8 mouse cellular contexts compared by ENCODE assay signal in genomic region chr9:99217999-99218719, GRCm38 (mm10). TPM values are rescaled to one million over a fixed set of nuclear protein-coding genes. Genes with fewer than 3 reads are reported as not detected.
DNase-seq lines count a peak whose midpoint lies in the region; ATAC-seq lines count a peak whose summit lies in the region.

No protein-coding gene starts in this region.

- no peak overlapping the region for H3K9ac ChIP-seq in embryonic facial prominence, embryonic 11.5 days (replicated peaks; ENCODE audit: low read length)
- no peak overlapping the region for H3K9ac ChIP-seq in limb, embryonic 11.5 days (ENCODE audit: low read length)

- H3K27me3 ChIP-seq in embryonic facial prominence, embryonic 11.5 days (ENCODE audit: control insufficient read depth, insufficient read depth, low read length), result no peaks in the 10 kb centered on the region
- no peaks in the 10 kb centered on the region for H3K27me3 ChIP-seq in limb, embryonic 11.5 days (ENCODE audit: control insufficient read depth, insufficient read depth, low read length)

- no peaks in the 10 kb centered on the region for H3K4me1 ChIP-seq in embryonic facial prominence, embryonic 11.5 days (ENCODE audit: control insufficient read depth, insufficient read depth, low read length)
- no peaks in the 10 kb centered on the region for H3K4me1 ChIP-seq in limb, embryonic 11.5 days (ENCODE audit: control insufficient read depth, insufficient read depth, low read length)

- DNase-seq in CD4-positive, CD25-positive, alpha-beta regulatory T cell, adult 2 months (ENCODE audit: low read depth, low spot score), result peak; percentile 2
- DNase-seq in right cerebral cortex, postnatal 10 days (ENCODE audit: low spot score in 2 of 2), result peak; percentile 32 to 33
- DNase-seq in right cerebral cortex, adult 18-20 months, result no peak
- peak; percentile 86 for DNase-seq in embryonic facial prominence, embryonic 11.5 days (ENCODE audit: low spot score)
- DNase-seq in limb, embryonic 11.5 days (ENCODE audit: low spot score), result peak; percentile 90
- peak; percentile 56 for DNase-seq in ovary, postnatal 14 days (ENCODE audit: low spot score)
- no peak for DNase-seq in cerebellum, adult 8-10 months

- H3K36me3 ChIP-seq in embryonic facial prominence, embryonic 11.5 days (replicated peaks; ENCODE audit: control insufficient read depth, insufficient read depth, low read depth, low read length), result no peaks in the 10 kb centered on the region
- H3K36me3 ChIP-seq in limb, embryonic 11.5 days (ENCODE audit: control insufficient read depth, insufficient read depth, low read length), result no peaks in the 10 kb centered on the region

- WGBS in embryonic facial prominence, embryonic 11.5 days, result 23% methylated on average over 6 of the region's 6 CpGs
- 27% methylated on average over 6 of the region's 6 CpGs for WGBS in limb, embryonic 11.5 days

- ATAC-seq in CD4-positive, CD25-positive, alpha-beta regulatory T cell, adult 4 months, result no peak
- ATAC-seq in embryonic facial prominence, embryonic 11.5 days (replicated peaks; ENCODE audit: insufficient number of reproducible peaks, low FRiP score, low TSS enrichment, low read depth), result peak; percentile 44; the same call in 1 of the 2 replicates
- peak; percentile 84 for ATAC-seq in limb, embryonic 11.5 days (ENCODE audit: insufficient number of reproducible peaks, low FRiP score, low TSS enrichment, low read depth)

- no peaks in the 10 kb centered on the region; the same call in 1 of the 2 replicates for H3K9me3 ChIP-seq in embryonic facial prominence, embryonic 11.5 days (replicated peaks; ENCODE audit: control insufficient read depth, low read length)
- H3K9me3 ChIP-seq in limb, embryonic 11.5 days (ENCODE audit: control insufficient read depth, low read length), result no peaks in the 10 kb centered on the region

- no peak overlapping the region for H3K27ac ChIP-seq in embryonic facial prominence, embryonic 11.5 days (replicated peaks; ENCODE audit: low read depth, low read length)
- no peak overlapping the region for H3K27ac ChIP-seq in limb, embryonic 11.5 days (replicated peaks; ENCODE audit: low read depth, low read length)

- H3K4me2 ChIP-seq in embryonic facial prominence, embryonic 11.5 days (ENCODE audit: low read depth, low read length), result no peak overlapping the region
- H3K4me2 ChIP-seq in limb, embryonic 11.5 days (ENCODE audit: low read depth, severe bottlenecking), result no peak overlapping the region

- H3K4me3 ChIP-seq in embryonic facial prominence, embryonic 11.5 days (ENCODE audit: low read depth, low read length), result no peak overlapping the region
- H3K4me3 ChIP-seq in limb, embryonic 11.5 days (ENCODE audit: low read depth, low read length), result no peak overlapping the region

RNA-seq across cellular contexts. Expression of gene Faiml, which starts 18.9 kb away (rescaled TPM):
- polyA plus RNA-seq in CD4-positive, CD25-positive, alpha-beta regulatory T cell, adult 4 months (2017; shearing (Covaris generic)), result not detected
- not detected in 2 replicates for polyA plus RNA-seq in embryonic facial prominence, embryonic 11.5 days (2014; fragmentation: Nextera tagmentation; extraction: Ambion mirVana)
- not detected in 2 replicates for polyA plus RNA-seq in limb, embryonic 11.5 days (2014; fragmentation: Nextera tagmentation; extraction: Ambion mirVana)

RNA-seq across cellular contexts. Expression of gene Cep70, which starts 25.0 kb away (rescaled TPM):
- polyA plus RNA-seq in CD4-positive, CD25-positive, alpha-beta regulatory T cell, adult 4 months (2017; shearing (Covaris generic)), result 10 to 100 TPM; 18.8 to 20.3 TPM
- 52.6 and 53.2 TPM in 2 replicates for polyA plus RNA-seq in embryonic facial prominence, embryonic 11.5 days (2014; fragmentation: Nextera tagmentation; extraction: Ambion mirVana)
- 46.5 and 47.0 TPM in 2 replicates for polyA plus RNA-seq in limb, embryonic 11.5 days (2014; fragmentation: Nextera tagmentation; extraction: Ambion mirVana)

Comparison
In these comparisons a context has a peak if more than half of its experiments do, and no peak if none do; other contexts are left out.
1. DNase-seq: peak in CD4-positive, CD25-positive, alpha-beta regulatory T cell, adult 2 months (single experiment), right cerebral cortex, postnatal 10 days (2 of 2), embryonic facial prominence, embryonic 11.5 days (single experiment), limb, embryonic 11.5 days (single experiment) and ovary, postnatal 14 days (single experiment); none in right cerebral cortex, adult 18-20 months (single experiment) and cerebellum, adult 8-10 months (single experiment).